Mouse (Mus musculus) cortical plate, adult 2 months (tissue): Measurements from ENCODE around the gene Elof1.

Experiments used
- CTCF ChIP-seq: fragments of 200-500 bp; IDR thresholded peaks from 2 replicates; pipeline ENCODE4 v1.5.1; 2011; ENCODE audit warnings: mild to moderate bottlenecking, control low read depth, low read length; ENCODE audit not compliant: insufficient read depth; ENCODE audit errors: extremely low read depth
- POLR2A ChIP-seq: fragments of 200-500 bp; IDR thresholded peaks from 2 replicates; pipeline ENCODE4 v1.6.1; 2011; ENCODE audit warnings: mild to moderate bottlenecking, low read length, control low read depth; ENCODE audit not compliant: insufficient read depth; ENCODE audit errors: extremely low read depth

DNA sequence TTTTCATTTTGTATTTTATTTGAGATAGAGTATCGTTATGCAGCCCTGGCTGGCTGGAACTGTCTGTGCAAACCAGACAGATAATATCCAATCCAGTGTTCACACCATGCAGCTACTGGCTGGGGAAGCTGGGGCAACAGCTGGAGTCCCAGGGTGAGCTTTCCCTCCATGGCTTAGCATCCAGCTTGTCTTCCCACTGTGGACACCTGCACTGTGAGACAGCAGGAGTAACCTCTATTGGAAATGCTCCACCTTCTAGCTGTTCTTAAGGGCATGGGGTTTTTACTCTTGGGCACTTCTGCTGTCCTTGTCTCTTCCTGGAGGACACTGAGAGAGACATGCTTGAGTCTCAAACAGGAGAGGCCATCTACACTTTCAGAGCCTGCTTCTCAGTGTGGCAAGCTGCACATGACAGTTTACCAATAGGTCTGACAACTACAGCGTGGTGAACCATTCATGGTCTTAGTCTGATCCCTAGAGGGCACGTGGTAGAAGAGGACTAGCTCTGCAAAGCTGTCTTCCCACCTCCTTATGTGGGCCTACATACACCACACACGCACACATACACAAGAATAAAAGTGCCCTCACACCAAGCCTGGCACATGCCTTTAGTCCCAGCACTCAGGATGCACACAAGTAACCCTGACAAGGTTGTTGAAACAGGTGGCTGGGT is 47.0 kb downstream of the Elof1 start:
- TF ChIP-seq CTCF (no peak), POLR2A (no peak)
